Mouse (Mus musculus) embryonic facial prominence, embryonic 10.5 days (tissue): Measurements from ENCODE around the gene Trib3. TPM values are rescaled to one million over a fixed set of nuclear protein-coding genes. Genes with fewer than 3 reads are reported as not detected.
A peak's percentile ranks its signal among the peaks of the same experiment; 100 is the strongest.
"Not testable (repeated sequence)": the region's sequence is repeated elsewhere in the genome, so short reads cannot be mapped to it uniquely, and the experiment has no call there.

Experiments used
- DNase-seq: peaks from one replicate; pipeline ENCODE4 v3.0.0-alpha.2; 2017; ENCODE audit warnings: low spot score
- H3K27ac ChIP-seq: fragments of 300-500 bp; sonication (generic); replicated peaks from 2 replicates; pipeline ENCODE4 v1.5.1; 2016; ENCODE audit warnings: mild to moderate bottlenecking
- H3K27me3 ChIP-seq: fragments of 300-500 bp; sonication (generic); replicated peaks from 2 replicates; pipeline ENCODE4 v1.6.1; 2016; ENCODE audit warnings: low read depth, mild to moderate bottlenecking; ENCODE audit not compliant: poor library complexity, severe bottlenecking
- H3K36me3 ChIP-seq: fragments of 300-500 bp; sonication (generic); replicated peaks from 2 replicates; pipeline ENCODE4 v1.6.1; 2016; ENCODE audit warnings: mild to moderate bottlenecking, moderate library complexity
- H3K4me1 ChIP-seq: fragments of 300-500 bp; sonication (generic); 2 replicates; pipeline ENCODE4 v1.6.1; 2016
- H3K4me3 ChIP-seq: fragments of 300-500 bp; sonication (generic); 2 replicates; pipeline ENCODE4 v1.5.1; 2016; ENCODE audit warnings: mild to moderate bottlenecking, moderate library complexity
- H3K9me3 ChIP-seq: fragments of 300-500 bp; sonication (generic); 2 replicates; pipeline ENCODE4 v1.6.1; 2016; ENCODE audit warnings: mild to moderate bottlenecking
- WGBS: fragments of 180-500 bp; shearing (Covaris S2); methylation state at CpG from one replicate; pipeline ENCODE4 v1.1.7; 2016; 5-methylcytosine and 5-hydroxymethylcytosine counted together
- polyA plus RNA-seq: library from polyadenylated mRNA; unstranded; fragments of >200 nt; fragmentation: Nextera tagmentation; extraction: Ambion mirVana; gene quantifications from 2 replicates; pipeline ENCODE4 v1.2.1, GENCODE M21; 2016

Gene Trib3
- polyA plus RNA-seq, 1 experiment from 2014 or later, result 2.5 TPM

- WGBS, result 13% methylated on average over 17 of the region's 17 CpGs
- peak; percentile 85 for DNase-seq
- Histone ChIP-seq H3K4me3 (peak overlapping the region; percentile 44), H3K27ac (peak overlapping the region; percentile 84), H3K36me3 (no peaks in the 10 kb centered on the region), H3K4me1 (peaks cover 14% of the 10 kb centered on the region), H3K9me3 (no peaks in the 10 kb centered on the region), H3K27me3 (no peaks in the 10 kb centered on the region)
These were observed 19.7 kb upstream of the Trib3 start for GRCm38 (mm10) chr2:152363245-152364147.

GRCm38 (mm10) chr2:152361193-152361592 is 17.4 kb upstream of the Trib3 start:
- H3K9me3 ChIP-seq, result no peaks in the 10 kb centered on the region
- no peak overlapping the region for H3K27ac ChIP-seq
- H3K4me1 ChIP-seq, result peaks cover 14% of the 10 kb centered on the region
- H3K36me3 ChIP-seq, result no peaks in the 10 kb centered on the region
- 90% methylated on average over 8 of the region's 8 CpGs for WGBS
- no peak overlapping the region for H3K4me3 ChIP-seq
- no peaks in the 10 kb centered on the region for H3K27me3 ChIP-seq
- no peak for DNase-seq

- Histone ChIP-seq H3K36me3 (no peaks in the 10 kb centered on the region), H3K27ac (no peak overlapping the region), H3K9me3 (no peaks in the 10 kb centered on the region), H3K27me3 (no peaks in the 10 kb centered on the region), H3K4me1 (peaks cover 14% of the 10 kb centered on the region), H3K4me3 (no peak overlapping the region)
- no peak for DNase-seq
- 65% methylated on average over 7 of the region's 7 CpGs for WGBS
These were observed 16.5 kb upstream of the Trib3 start for GRCm38 (mm10) chr2:152360271-152360775.

- H3K4me1 ChIP-seq, result peaks cover 14% of the 10 kb centered on the region
- no peaks in the 10 kb centered on the region for H3K9me3 ChIP-seq
- 79% methylated on average over 5 of the region's 5 CpGs for WGBS
- H3K36me3 ChIP-seq, result no peaks in the 10 kb centered on the region
- no peak overlapping the region for H3K27ac ChIP-seq
- DNase-seq, result no peak
- no peaks in the 10 kb centered on the region for H3K27me3 ChIP-seq
- no peak overlapping the region for H3K4me3 ChIP-seq
These were observed 15.8 kb upstream of the Trib3 start for GRCm38 (mm10) chr2:152359616-152360015.

- WGBS, result 72% methylated on average over 5 of the region's 5 CpGs
- DNase-seq, H3K36me3 ChIP-seq, H3K9me3 ChIP-seq, H3K27me3 ChIP-seq, H3K4me3 ChIP-seq, H3K27ac ChIP-seq: not testable (repeated sequence)
- peaks cover 14% of the 10 kb centered on the region for H3K4me1 ChIP-seq
These were observed 15.1 kb upstream of the Trib3 start for GRCm38 (mm10) chr2:152358977-152359376.

GRCm38 (mm10) chr2:152357254-152357653 is 13.4 kb upstream of the Trib3 start:
- Histone ChIP-seq H3K27me3 (no peaks in the 10 kb centered on the region), H3K27ac (no peak overlapping the region), H3K4me3 (no peak overlapping the region), H3K9me3 (no peaks in the 10 kb centered on the region), H3K4me1 (peaks cover 7% of the 10 kb centered on the region; the same call in 1 of the 2 replicates), H3K36me3 (no peaks in the 10 kb centered on the region)
- WGBS, result 90% methylated on average over 3 of the region's 3 CpGs
- no peak for DNase-seq

GRCm38 (mm10) chr2:152349842-152350540 is 6.2 kb upstream of the Trib3 start:
- Histone ChIP-seq H3K36me3 (no peaks in the 10 kb centered on the region), H3K9me3 (no peaks in the 10 kb centered on the region), H3K4me1 (peaks cover 5% of the 10 kb centered on the region; the same call in 1 of the 2 replicates), H3K27me3 (peaks cover 8% of the 10 kb centered on the region), H3K27ac (no peak overlapping the region), H3K4me3 (no peak overlapping the region)
- WGBS, result 88% methylated on average over 8 of the region's 8 CpGs
- no peak for DNase-seq

- no peak overlapping the region for H3K27ac ChIP-seq
- 81% methylated on average over 6 of the region's 6 CpGs for WGBS
- DNase-seq, result no peak
These were observed 5.4 kb upstream of the Trib3 start for GRCm38 (mm10) chr2:152349205-152349604.

GRCm38 (mm10) chr2:152347722-152348121 is 3.9 kb upstream of the Trib3 start:
- H3K27me3 ChIP-seq, result peaks cover 23% of the 10 kb centered on the region
- 75% methylated on average over 2 of the region's 2 CpGs for WGBS
- H3K27ac ChIP-seq, result no peak overlapping the region
- H3K9me3 ChIP-seq, result no peaks in the 10 kb centered on the region
- no peak for DNase-seq
- H3K4me3 ChIP-seq, result no peak overlapping the region
- H3K4me1 ChIP-seq, result peaks cover 23% of the 10 kb centered on the region
- H3K36me3 ChIP-seq, result no peaks in the 10 kb centered on the region

More at GRCm38 (mm10) chr2:152349205-152349604, 5.4 kb upstream of the Trib3 start:
- Histone ChIP-seq H3K27me3 (peaks cover 16% of the 10 kb centered on the region), H3K36me3 (no peaks in the 10 kb centered on the region), H3K4me1 (peaks cover 8% of the 10 kb centered on the region), H3K9me3 (no peaks in the 10 kb centered on the region), H3K4me3 (no peak overlapping the region)

GRCm38 (mm10) chr2:152346776-152347465 is 3.1 kb upstream of the Trib3 start:
- Histone ChIP-seq H3K36me3 (no peaks in the 10 kb centered on the region), H3K4me1 (peaks cover 23% of the 10 kb centered on the region), H3K4me3 (no peak overlapping the region), H3K27ac (no peak overlapping the region), H3K27me3 (peaks cover 31% of the 10 kb centered on the region), H3K9me3 (no peaks in the 10 kb centered on the region)
- no peak for DNase-seq
- WGBS, result 34% methylated on average over 9 of the region's 9 CpGs

- Histone ChIP-seq H3K4me3 (no peak overlapping the region), H3K9me3 (no peaks in the 10 kb centered on the region), H3K4me1 (peaks cover 23% of the 10 kb centered on the region), H3K36me3 (no peaks in the 10 kb centered on the region), H3K27ac (no peak overlapping the region), H3K27me3 (peaks cover 33% of the 10 kb centered on the region)
- DNase-seq, result no peak
- 46% methylated on average over 6 of the region's 6 CpGs for WGBS
These were observed 1.6 kb upstream of the Trib3 start for GRCm38 (mm10) chr2:152345393-152345792.

- peaks cover 33% of the 10 kb centered on the region for H3K27me3 ChIP-seq
- no peaks in the 10 kb centered on the region for H3K9me3 ChIP-seq
- no peak overlapping the region for H3K27ac ChIP-seq
- no peak overlapping the region for H3K4me3 ChIP-seq
- H3K4me1 ChIP-seq, result peaks cover 23% of the 10 kb centered on the region
- 65% methylated on average over 5 of the region's 5 CpGs for WGBS
- no peaks in the 10 kb centered on the region for H3K36me3 ChIP-seq
- DNase-seq, result no peak
These were observed 1.1 kb upstream of the Trib3 start for GRCm38 (mm10) chr2:152344909-152345308.
